Mouse (Mus musculus) kidney, embryonic 14.5 days (tissue): ENCODE data around the gene 2200002D01Rik. TPM values are rescaled to one million over a fixed set of nuclear protein-coding genes. Genes with fewer than 3 reads are reported as not detected.

Experiments
- polyA plus RNA-seq: library from polyadenylated mRNA; unstranded; fragments of >200 nt; fragmentation: Nextera tagmentation; extraction: Ambion mirVana; gene quantifications from 2 replicates; pipeline ENCODE4 v1.2.1, GENCODE M21; 2014

The 2200002D01Rik gene
- polyA plus RNA-seq, 1 experiment from 2014 or later, result 8.3 TPM

Other genes with a start within 250 kb of the 2200002D01Rik start
- 1.1 TPM in 2 replicates for gene Ryr1, start 123.3 kb downstream of the 2200002D01Rik start, polyA plus RNA-seq
- 0.68 and 1.1 TPM in 2 replicates for gene Rasgrp4, start 113.6 kb downstream of the 2200002D01Rik start, polyA plus RNA-seq
- 12.2 and 13.9 TPM in 2 replicates for gene Fam98c, start 92.2 kb downstream of the 2200002D01Rik start, polyA plus RNA-seq
- 0.47 and 0.91 TPM in 2 replicates for gene Ggn, start 78.3 kb downstream of the 2200002D01Rik start, polyA plus RNA-seq
- gene Spred3, start 78.1 kb downstream of the 2200002D01Rik start, polyA plus RNA-seq, result 6.0 and 6.4 TPM in 2 replicates
- gene Psmd8, start 67.8 kb downstream of the 2200002D01Rik start, polyA plus RNA-seq, result 281 and 283 TPM in 2 replicates
- gene Catsperg1, start 34.4 kb downstream of the 2200002D01Rik start, polyA plus RNA-seq, result 0.61 and 0.97 TPM in 2 replicates
- gene Kcnk6, start 16.0 kb downstream of the 2200002D01Rik start, polyA plus RNA-seq, result 0.62 and 1.0 TPM in 2 replicates
- 120 and 132 TPM in 2 replicates for gene Yif1b, start 10.1 kb downstream of the 2200002D01Rik start, polyA plus RNA-seq
- gene Spint2, start 33.4 kb upstream of the 2200002D01Rik start, polyA plus RNA-seq, result 198 and 239 TPM in 2 replicates
- gene Ppp1r14a, start 40.8 kb upstream of the 2200002D01Rik start, polyA plus RNA-seq, result 19.3 and 27.7 TPM in 2 replicates
- 4.5 and 5.5 TPM in 2 replicates for gene Dpf1, start 55.5 kb upstream of the 2200002D01Rik start, polyA plus RNA-seq